Mouse (Mus musculus): ENCODE results near the gene Engase.

DNA sequence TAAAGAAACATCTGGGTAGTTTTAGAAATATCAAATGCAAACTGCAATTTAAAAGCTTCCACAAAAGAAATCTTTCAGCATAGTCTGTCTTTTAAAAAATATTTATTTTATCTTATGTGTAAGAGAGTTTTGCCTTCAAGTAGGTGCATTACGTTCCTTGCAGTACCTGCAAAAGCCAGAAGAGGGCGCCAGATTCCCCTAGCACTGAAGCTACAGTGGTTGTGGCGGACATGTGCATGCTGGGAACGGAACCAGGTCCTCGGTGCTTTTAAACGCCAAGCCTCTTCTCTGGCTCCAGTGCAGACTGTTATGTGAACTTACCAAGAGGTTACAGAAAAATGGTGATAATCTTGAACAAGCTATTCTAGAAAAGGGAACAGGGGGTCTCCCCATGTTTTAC is 16.3 kb upstream of the Engase start:
- TF ChIP-seq CHD2 (IDR thresholded peaks at IDR 0.05; ENCODE audit: low read depth, low read length) (no peak), MAFK (IDR thresholded peaks at IDR 0.05; ENCODE audit: insufficient read depth, low read depth, low read length) (no peak), HCFC1 (IDR thresholded peaks at IDR 0.05; ENCODE audit: borderline replicate concordance, insufficient read depth, low read length) (no peak), ZNF384 (IDR thresholded peaks at IDR 0.05; ENCODE audit: low read depth, low read length) (no peak), ZC3H11A (IDR thresholded peaks at IDR 0.05; ENCODE audit: borderline replicate concordance, low read depth, low read length) (0 out of 2 replicates have a peak, but pooled peaks have one; percentile 30)

All from ES-E14 (cell line).